ENCODE assay signal across 37 mouse cellular contexts in genomic region chr6:4030956-4031355, GRCm38 (mm10). TPM values are rescaled to one million over a fixed set of nuclear protein-coding genes. Genes with fewer than 3 reads are reported as not detected.
DNase-seq lines count a peak whose midpoint lies in the region; TF ChIP-seq lines count a peak whose summit lies in the region.
"Had no signal": no experiment of that assay in that cellular context is flagged by ENCODE, and none has a peak within 500 bp of the region (broad histone marks: within the 10 kb centered on the region; RNA-seq: fewer than 3 reads in every experiment).

No protein-coding gene starts in this region.

- H3K27ac ChIP-seq in bone marrow macrophage, adult 2 months (ENCODE audit: insufficient read depth, low read depth, low read length), result peak overlapping the region; percentile 36
- H3K27ac ChIP-seq: embryonic facial prominence, embryonic 13.5 days; forebrain, embryonic 13.5 days; gastrocnemius, adult 2 months; heart, embryonic 10.5 days; hindbrain, embryonic 10.5 days; left cerebral cortex, adult 2 months; limb, embryonic 15.5 days; liver, embryonic 15.5 days; macrophage; midbrain, embryonic 10.5 days; neural tube, embryonic 15.5 days had no signal

- H3K4me1 ChIP-seq in bone marrow macrophage, adult 2 months (ENCODE audit: control insufficient read depth, insufficient read depth, low read length), result peaks cover 8% of the 10 kb centered on the region
- H3K4me1 ChIP-seq: embryonic facial prominence, embryonic 13.5 days; forebrain, embryonic 13.5 days; heart, embryonic 10.5 days; hindbrain, embryonic 10.5 days; limb, embryonic 15.5 days; liver, embryonic 15.5 days; midbrain, embryonic 10.5 days; neural tube, embryonic 15.5 days had no signal

- TF ChIP-seq CTCF in bone marrow macrophage, adult 2 months (IDR thresholded peaks at IDR 0.05; ENCODE audit: low read depth, low read length), result no peak

- DNase-seq in 3134 (ENCODE audit: extremely low read depth, insufficient read length, low spot score) (peak; percentile 36), 3T3-L1 (ENCODE audit: low read depth, low spot score) (peak; percentile 85), NIH3T3 (ENCODE audit: low read depth) (peak; percentile 71)
- DNase-seq in embryo, embryonic 10.5 days (ENCODE audit: low spot score), result no peak
- DNase-seq in urinary bladder, adult 18-20 months (ENCODE audit: low spot score in 2 of 2), result no peak
- no peak for DNase-seq in right cerebral cortex, postnatal 10 days (ENCODE audit: low spot score in 2 of 2)
- no peak for DNase-seq in heart, adult 18-20 months
- DNase-seq: cerebellum, adult 18-20 months; cerebellum, postnatal 14 days; gastrocnemius, adult 2 months; kidney, adult 18-20 months; kidney, postnatal 4 days; left cerebral cortex, postnatal 4 days; right cerebral cortex, postnatal 14 days; thymus, postnatal 14 days had no signal

- no peak overlapping the region for H3K4me3 ChIP-seq in bone marrow macrophage, adult 2 months (ENCODE audit: insufficient read depth, low read length)
- H3K4me3 ChIP-seq: embryonic facial prominence, embryonic 13.5 days; erythroblast, embryonic 14.5 days; forebrain, embryonic 13.5 days; gastrocnemius, adult 2 months; heart, embryonic 10.5 days; hindbrain, embryonic 10.5 days; left cerebral cortex, adult 2 months; limb, embryonic 15.5 days; liver, embryonic 15.5 days; midbrain, embryonic 10.5 days; neural tube, embryonic 15.5 days had no signal

- TF ChIP-seq POLR2A in bone marrow macrophage, adult 2 months (IDR thresholded peaks at IDR 0.05; ENCODE audit: borderline replicate concordance, low read depth, low read length), result no peak

RNA-seq across cellular contexts. Expression of gene Gng11, which starts 27.3 kb away (rescaled TPM):
- polyA plus RNA-seq in bone marrow macrophage, adult 2 months (2012; ENCODE audit: insufficient read depth, insufficient read length, missing spikeins), result 2.1 and 3.6 TPM in 2 replicates
- 10 to 100 TPM; 46.4 to 64.5 TPM for total RNA-seq in heart, adult 18-20 months (2021)
- total RNA-seq: MEL had no signal

RNA-seq across cellular contexts. Expression of gene Gngt1, which starts 37.4 kb away (rescaled TPM):
- not detected in 2 replicates for polyA plus RNA-seq in bone marrow macrophage, adult 2 months (2012; ENCODE audit: insufficient read depth, insufficient read length, missing spikeins)
- total RNA-seq in heart, adult 18-20 months (2021), result not detected
- total RNA-seq: adrenal gland, postnatal 36 days; gastrocnemius, adult 2 months; gastrocnemius, postnatal 4 days; layer of hippocampus, postnatal 10 days; left cerebral cortex, adult 2 months; left cerebral cortex, postnatal 4 days; MEL; midbrain, postnatal 0 days had no signal
- polyA plus RNA-seq: erythroblast, embryonic 14.5 days; forebrain, embryonic 13.5 days; frontal cortex, adult 2 months; heart, embryonic 10.5 days; heart, postnatal 0 days; hindbrain, embryonic 10.5 days; kidney, embryonic 16.5 days; limb, embryonic 15.5 days; liver, embryonic 15.5 days; lung, embryonic 16.5 days; macrophage; midbrain, embryonic 10.5 days; midbrain, postnatal 0 days; neural tube, embryonic 15.5 days; testis, adult 2 months had no signal

RNA-seq across cellular contexts. Expression of gene Tfpi2, which starts 42.2 kb away (rescaled TPM):
- not detected in 2 replicates for polyA plus RNA-seq in bone marrow macrophage, adult 2 months (2012; ENCODE audit: insufficient read depth, insufficient read length, missing spikeins)
- total RNA-seq in heart, adult 18-20 months (2021), result 1 to 10 TPM in 1 of 2 experiments, under 1 TPM in 1; 0.62 to 2.1 TPM
- total RNA-seq: left cerebral cortex, adult 2 months; left cerebral cortex, postnatal 4 days; MEL; midbrain, postnatal 0 days had no signal
- polyA plus RNA-seq: erythroblast, embryonic 14.5 days; macrophage; testis, adult 2 months had no signal

RNA-seq across cellular contexts. Expression of gene Bet1, which starts 55.8 kb away (rescaled TPM):
- 39.5 and 44.8 TPM in 2 replicates for polyA plus RNA-seq in bone marrow macrophage, adult 2 months (2012; ENCODE audit: insufficient read depth, insufficient read length, missing spikeins)
- 10 to 100 TPM; 24.8 to 27.2 TPM for total RNA-seq in heart, adult 18-20 months (2021)

Comparison
In these comparisons a context has a peak if more than half of its experiments do, and no peak if none do; other contexts are left out.
1. DNase-seq: peak in 3134 (single experiment), 3T3-L1 (single experiment) and NIH3T3 (single experiment); none in embryo, embryonic 10.5 days (single experiment), urinary bladder, adult 18-20 months (0 of 2), right cerebral cortex, postnatal 10 days (0 of 2) and heart, adult 18-20 months (0 of 2).